Mouse (Mus musculus): ENCODE measurements around the gene Hist1h2be.
A peak's percentile ranks its signal among the peaks of the same experiment; 100 is the strongest.

Hist1h2be gene

GRCm38 (mm10) chr13:23620733-23621531 lies at the start of gene Hist1h2be:
Gene Hist1h2be, minus strand, starts transcription at chr13:23621124.
- DNase-seq: peak; percentile 68

- no peak for DNase-seq
These were observed 41.6 kb upstream of the Hist1h2be start for GRCm38 (mm10) chr13:23662536-23662935.

GRCm38 (mm10) chr13:23659636-23660366 lies 38.9 kb upstream of the Hist1h2be start:
- DNase-seq: no peak

- DNase-seq: no peak
These were observed 9.7 kb upstream of the Hist1h2be start for GRCm38 (mm10) chr13:23630653-23631052.

GRCm38 (mm10) chr13:23622861-23623450 lies 2.0 kb upstream of the Hist1h2be start:
- DNase-seq: peak; percentile 21

GRCm38 (mm10) chr13:23622175-23622671 lies 1.3 kb upstream of the Hist1h2be start, which contains the start of gene Hist1h1e:
Gene Hist1h1e, minus strand, starts transcription at chr13:23622558.
- DNase-seq: peak; percentile 88

- peak; percentile 46 for DNase-seq
These were observed 729 bp upstream of the Hist1h2be start for GRCm38 (mm10) chr13:23621532-23622174.

- peak; percentile 9 for DNase-seq
These were observed 730 bp downstream of the Hist1h2be start for GRCm38 (mm10) chr13:23620056-23620732.

- no peak for DNase-seq
These were observed 9.3 kb downstream of the Hist1h2be start for GRCm38 (mm10) chr13:23611638-23612037.

GRCm38 (mm10) chr13:23610393-23610792 lies 10.5 kb downstream of the Hist1h2be start:
- no peak for DNase-seq

GRCm38 (mm10) chr13:23609844-23610243 lies 11.1 kb downstream of the Hist1h2be start:
- no peak for DNase-seq

- DNase-seq: no peak
These were observed 11.7 kb downstream of the Hist1h2be start for GRCm38 (mm10) chr13:23609209-23609608.

GRCm38 (mm10) chr13:23605052-23605451 lies 15.9 kb downstream of the Hist1h2be start:
- DNase-seq: no peak

GRCm38 (mm10) chr13:23604452-23604851 lies 16.5 kb downstream of the Hist1h2be start:
- DNase-seq: no peak

GRCm38 (mm10) chr13:23603182-23603699 lies 17.7 kb downstream of the Hist1h2be start:
- no peak for DNase-seq

GRCm38 (mm10) chr13:23597957-23598356 lies 23.0 kb downstream of the Hist1h2be start:
- DNase-seq: peak; percentile 65

GRCm38 (mm10) chr13:23595622-23596372 lies 25.1 kb downstream of the Hist1h2be start:
- no peak for DNase-seq

- DNase-seq: no peak
These were observed 25.7 kb downstream of the Hist1h2be start for GRCm38 (mm10) chr13:23595185-23595584.

GRCm38 (mm10) chr13:23593051-23593770 lies 27.7 kb downstream of the Hist1h2be start:
- DNase-seq: no peak

GRCm38 (mm10) chr13:23592614-23593013 lies 28.3 kb downstream of the Hist1h2be start:
- peak; percentile 56 for DNase-seq
